Mouse (Mus musculus): ENCODE data around the gene Prkar2b. TPM values are rescaled to one million over a fixed set of nuclear protein-coding genes. Genes with fewer than 3 reads are reported as not detected.

Gene Prkar2b
- total RNA-seq, 4 experiments from 2014 or later: 0.73 to 5.9 (median 3.0) TPM

GRCm38 (mm10) chr12:32060247-32061089 lies 628 bp downstream of the Prkar2b start:
- no peak for DNase-seq (ENCODE audit: low spot score in 2 of 2)

- DNase-seq (ENCODE audit: low spot score in 2 of 2): no peak
These were observed 1.4 kb downstream of the Prkar2b start for GRCm38 (mm10) chr12:32059707-32060106.

GRCm38 (mm10) chr12:32059135-32059534 lies 2.0 kb downstream of the Prkar2b start:
- no peak for DNase-seq (ENCODE audit: low spot score in 2 of 2)

GRCm38 (mm10) chr12:32057461-32058199 lies 3.5 kb downstream of the Prkar2b start:
- DNase-seq (ENCODE audit: low spot score in 2 of 2): no peak

GRCm38 (mm10) chr12:32055797-32056196 lies 5.3 kb downstream of the Prkar2b start:
- no peak for DNase-seq (ENCODE audit: low spot score in 2 of 2)

GRCm38 (mm10) chr12:32054476-32055166 lies 6.5 kb downstream of the Prkar2b start:
- no peak for DNase-seq (ENCODE audit: low spot score in 2 of 2)

- no peak for DNase-seq (ENCODE audit: low spot score in 2 of 2)
These were observed 7.3 kb downstream of the Prkar2b start for GRCm38 (mm10) chr12:32053637-32054366.

GRCm38 (mm10) chr12:32052882-32053281 lies 8.2 kb downstream of the Prkar2b start:
- DNase-seq (ENCODE audit: low spot score in 2 of 2): no peak

- no peak for DNase-seq (ENCODE audit: low spot score in 2 of 2)
These were observed 10.9 kb downstream of the Prkar2b start for GRCm38 (mm10) chr12:32050165-32050564.

- no peak for DNase-seq (ENCODE audit: low spot score in 2 of 2)
These were observed 15.3 kb downstream of the Prkar2b start for GRCm38 (mm10) chr12:32045566-32046330.

GRCm38 (mm10) chr12:32044487-32045134 lies 16.5 kb downstream of the Prkar2b start:
- no peak for DNase-seq (ENCODE audit: low spot score in 2 of 2)

- no peak for DNase-seq (ENCODE audit: low spot score in 2 of 2)
These were observed 27.6 kb downstream of the Prkar2b start for GRCm38 (mm10) chr12:32033536-32033935.

- DNase-seq (ENCODE audit: low spot score in 2 of 2): no peak
These were observed 28.2 kb downstream of the Prkar2b start for GRCm38 (mm10) chr12:32032917-32033316.

- DNase-seq (ENCODE audit: low spot score in 2 of 2): no peak
These were observed 42.7 kb downstream of the Prkar2b start for GRCm38 (mm10) chr12:32018376-32018750.

- no peak for DNase-seq (ENCODE audit: low spot score in 2 of 2)
These were observed 43.3 kb downstream of the Prkar2b start for GRCm38 (mm10) chr12:32017636-32018375.

- DNase-seq (ENCODE audit: low spot score in 2 of 2): no peak
These were observed 44.6 kb downstream of the Prkar2b start for GRCm38 (mm10) chr12:32016472-32016871.

- no peak for DNase-seq (ENCODE audit: low spot score in 2 of 2)
These were observed 45.8 kb downstream of the Prkar2b start for GRCm38 (mm10) chr12:32015268-32015769.

- DNase-seq (ENCODE audit: low spot score in 2 of 2): no peak
These were observed 46.3 kb downstream of the Prkar2b start for GRCm38 (mm10) chr12:32014811-32015210.

- DNase-seq (ENCODE audit: low spot score in 2 of 2): no peak
These were observed 48.9 kb downstream of the Prkar2b start for GRCm38 (mm10) chr12:32012169-32012568.

All from gastrocnemius, adult 8-10 months (tissue).